Mouse (Mus musculus) left cerebral cortex, adult 9 months (tissue): ENCODE results near the gene Dab1.

Experiments used
- DNase-seq, 2 experiments: peaks; one replicate each; pipeline ENCODE4 v3.0.0; 2022; ENCODE audit warnings: low spot score in 2 of 2

Gene Dab1

GRCm38 (mm10) chr4:103619321-103619945, at the start of gene Dab1:
Gene Dab1 (plus strand): TSS chr4:103619359.
- peak in 1 of 2 experiments; percentile 78 for DNase-seq

DNA sequence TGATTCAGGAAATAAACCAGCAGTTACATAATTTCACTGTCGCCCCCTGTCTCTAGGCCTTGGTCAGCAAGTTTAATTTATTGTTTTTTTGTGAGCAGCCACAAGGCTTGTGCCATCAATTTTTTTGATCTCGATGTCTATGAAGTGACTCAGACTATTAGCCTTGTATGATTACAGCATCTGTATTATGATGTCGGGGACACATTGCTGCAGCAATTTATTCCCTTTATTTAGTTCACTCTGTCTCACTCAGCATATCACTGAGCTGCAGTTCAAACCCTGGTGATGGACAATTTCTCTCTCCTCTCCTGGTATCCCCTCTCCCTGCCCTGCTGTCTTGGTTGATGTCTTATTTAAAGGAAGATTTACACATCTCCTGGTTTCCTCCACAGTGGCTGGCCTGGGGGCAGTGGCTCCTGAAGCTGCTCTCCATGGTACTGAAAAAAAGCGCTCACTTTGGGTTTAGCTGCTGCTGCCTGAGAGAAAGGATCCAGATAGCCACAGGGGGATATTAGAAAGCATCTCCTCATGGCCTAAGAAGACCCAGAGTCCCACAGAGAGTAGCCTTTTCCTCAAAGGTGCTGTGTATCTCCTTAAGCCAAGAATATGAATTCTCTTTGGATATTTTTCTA, 47.3 kb upstream of the Dab1 start:
- DNase-seq, result no peak

- DNase-seq, result peak in 1 of 2 experiments; percentile 14
Observed at GRCm38 (mm10) chr4:103575556-103575955, 43.6 kb upstream of the Dab1 start.

- no peak for DNase-seq
Observed at GRCm38 (mm10) chr4:103576305-103576704, 42.9 kb upstream of the Dab1 start.

- peak in 1 of 2 experiments; percentile 20 for DNase-seq
Observed at GRCm38 (mm10) chr4:103577111-103577815, 41.9 kb upstream of the Dab1 start.

DNA sequence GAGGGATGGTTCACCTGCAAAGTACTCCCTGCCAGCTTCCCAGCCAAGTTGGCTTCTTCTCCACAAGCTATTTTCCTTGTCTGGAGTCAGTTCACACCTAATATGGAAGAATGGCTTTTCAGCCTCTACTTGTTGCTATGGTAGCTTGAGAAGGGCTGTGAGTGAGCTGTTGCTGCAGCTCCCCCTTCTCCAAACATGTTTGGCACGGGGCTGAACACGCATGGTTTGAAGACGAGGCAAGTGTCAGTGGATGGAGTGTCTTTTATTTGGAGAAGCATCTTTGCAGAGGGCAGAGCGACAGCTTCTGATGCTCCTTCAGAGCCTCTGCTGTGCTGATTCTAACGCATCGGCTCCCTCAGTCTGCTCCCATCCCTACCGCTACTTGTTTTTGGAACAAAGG, 41.3 kb upstream of the Dab1 start:
- DNase-seq, result no peak

DNA sequence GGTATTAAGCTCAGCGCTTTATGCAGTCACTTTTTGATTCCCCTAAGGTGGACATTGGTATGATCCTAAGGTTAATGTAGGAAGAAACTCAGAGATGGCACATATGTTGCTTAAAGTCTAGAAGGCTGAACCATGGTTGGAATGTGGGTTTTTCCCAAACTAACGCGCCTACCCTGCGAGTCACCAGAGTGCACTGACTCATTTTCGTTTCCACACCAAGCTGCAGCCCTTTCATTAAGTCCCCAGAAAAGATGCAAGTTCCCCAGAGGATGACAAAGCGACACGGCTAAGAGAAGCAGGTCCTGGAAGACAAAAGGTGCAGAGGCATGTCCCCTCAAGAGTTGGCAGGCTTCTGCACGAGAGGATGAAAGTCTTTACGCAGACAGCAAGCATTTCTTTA, 39.1 kb upstream of the Dab1 start:
- no peak for DNase-seq

DNA sequence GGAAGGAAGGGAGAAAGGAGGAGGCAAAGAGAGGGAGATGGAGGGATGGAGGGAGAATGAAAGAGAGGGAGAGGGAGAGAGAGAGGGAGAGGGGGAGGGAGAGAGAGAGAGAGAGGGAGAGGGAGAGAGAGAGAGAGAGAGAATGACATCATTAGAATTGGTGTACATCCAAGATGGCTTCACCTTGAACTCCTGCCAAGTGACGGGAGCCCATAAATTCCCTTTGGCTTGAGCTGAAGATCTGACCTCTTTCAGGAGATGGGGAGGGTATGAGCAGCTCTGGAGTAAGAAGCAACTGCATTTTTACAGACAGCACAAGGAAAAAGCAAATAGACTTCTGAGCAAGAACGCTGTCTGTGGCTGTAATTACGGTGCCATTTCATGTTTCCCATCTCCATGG, 4.1 kb upstream of the Dab1 start:
- DNase-seq, result no peak

DNA sequence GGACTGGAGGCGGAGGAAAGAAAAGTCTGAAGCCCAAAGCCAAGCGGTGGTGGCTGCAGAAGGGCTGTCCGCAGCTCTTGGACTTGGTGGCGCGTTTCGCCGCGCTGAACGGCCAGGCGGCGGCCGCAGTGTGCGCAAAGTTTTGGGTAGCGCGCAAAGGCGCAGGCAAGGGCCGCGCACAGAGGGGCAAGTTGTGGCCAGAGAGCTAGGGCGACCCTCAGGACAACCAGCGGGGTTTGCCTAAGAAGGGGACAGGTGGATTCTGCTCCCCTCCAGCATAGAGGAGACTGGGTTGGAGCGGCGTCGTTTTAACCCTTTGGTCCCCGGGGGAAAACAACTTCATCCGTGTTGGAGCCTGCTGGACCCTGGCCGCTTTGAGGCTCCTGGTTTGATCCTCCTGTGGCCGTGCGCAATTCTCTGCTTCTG, 800 bp downstream of the Dab1 start:
- peak in 1 of 2 experiments; percentile 35 for DNase-seq

DNA sequence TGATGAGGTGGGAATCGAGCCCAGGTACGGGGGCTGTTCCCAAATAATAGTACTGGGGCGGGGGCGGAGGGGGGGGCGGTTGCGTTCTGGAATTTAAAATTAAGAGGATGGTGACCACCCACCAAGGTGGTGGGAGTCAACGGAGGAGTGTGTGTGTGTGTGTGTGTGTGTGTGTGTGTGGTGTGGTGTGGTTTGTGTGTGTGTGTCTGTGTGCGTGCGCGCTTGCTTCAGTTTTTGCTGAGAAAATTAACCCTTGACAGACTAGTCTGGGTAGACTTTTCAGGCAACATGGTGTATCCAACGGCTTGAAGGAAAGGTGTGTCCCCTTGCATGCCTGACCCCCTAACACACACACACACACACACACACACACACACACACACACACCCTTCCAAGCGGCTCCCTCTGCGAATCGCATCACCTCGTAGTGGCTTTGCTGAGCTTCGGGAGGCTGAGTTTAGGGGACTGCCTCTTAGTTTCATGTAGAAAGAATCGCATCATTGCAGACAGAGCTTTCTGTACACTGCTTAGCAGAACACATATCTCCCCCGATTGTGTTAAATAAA, 1.5 kb downstream of the Dab1 start:
- DNase-seq, result no peak

DNA sequence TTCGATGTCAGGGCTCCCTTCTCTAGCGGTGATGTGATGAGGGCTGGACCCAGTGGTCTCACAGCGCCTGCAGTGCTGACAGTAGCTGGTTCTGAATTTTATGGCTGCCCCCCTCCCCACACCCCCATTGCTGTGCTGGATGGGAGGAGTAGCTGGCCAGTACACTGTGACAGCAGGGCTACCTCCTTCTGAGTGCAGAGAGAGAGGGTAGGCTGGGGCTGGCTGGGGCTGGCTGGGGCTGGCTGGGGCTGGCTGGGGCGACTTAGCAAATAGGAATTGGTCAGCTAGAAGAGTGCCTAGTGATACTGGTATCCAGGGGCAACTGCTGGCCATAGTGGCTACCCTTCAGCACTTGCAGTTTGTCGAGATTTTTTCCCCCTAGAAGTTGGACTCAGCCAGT, 2.4 kb downstream of the Dab1 start:
- no peak for DNase-seq

- peak in 1 of 2 experiments; percentile 23 for DNase-seq
Observed at GRCm38 (mm10) chr4:103630177-103630576, 11.0 kb downstream of the Dab1 start.

- no peak for DNase-seq
Observed at GRCm38 (mm10) chr4:103636168-103636776, 17.1 kb downstream of the Dab1 start.

- no peak for DNase-seq
Observed at GRCm38 (mm10) chr4:103648209-103648896, 29.2 kb downstream of the Dab1 start.

GRCm38 (mm10) chr4:103655740-103656139, 36.6 kb downstream of the Dab1 start:
- no peak for DNase-seq

- DNase-seq, result no peak
Observed at GRCm38 (mm10) chr4:103661386-103661785, 42.2 kb downstream of the Dab1 start.

GRCm38 (mm10) chr4:103667438-103667837, 48.3 kb downstream of the Dab1 start:
- no peak for DNase-seq

GRCm38 (mm10) chr4:103677195-103677594, 58.0 kb downstream of the Dab1 start:
- no peak for DNase-seq

DNA sequence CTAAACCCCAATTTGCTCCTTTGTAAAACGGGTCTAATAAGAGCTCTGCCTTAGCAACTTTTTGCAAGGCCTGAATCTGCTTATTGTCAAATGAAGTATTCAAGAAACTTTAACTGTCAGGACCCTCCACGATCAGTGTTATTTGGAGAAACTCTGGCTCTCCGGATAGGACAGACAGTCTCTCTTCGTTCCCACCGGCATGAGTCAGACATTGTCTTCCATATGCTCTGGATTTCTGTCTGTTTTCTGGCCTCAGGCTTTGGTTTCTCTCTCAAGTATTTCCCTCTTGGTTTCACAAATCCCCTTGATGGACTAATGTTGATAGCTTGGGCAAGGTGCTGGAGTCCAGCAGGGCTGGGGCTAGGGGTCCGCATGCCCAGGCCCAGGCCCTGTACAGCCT, 59.3 kb downstream of the Dab1 start:
- DNase-seq, result no peak

DNA sequence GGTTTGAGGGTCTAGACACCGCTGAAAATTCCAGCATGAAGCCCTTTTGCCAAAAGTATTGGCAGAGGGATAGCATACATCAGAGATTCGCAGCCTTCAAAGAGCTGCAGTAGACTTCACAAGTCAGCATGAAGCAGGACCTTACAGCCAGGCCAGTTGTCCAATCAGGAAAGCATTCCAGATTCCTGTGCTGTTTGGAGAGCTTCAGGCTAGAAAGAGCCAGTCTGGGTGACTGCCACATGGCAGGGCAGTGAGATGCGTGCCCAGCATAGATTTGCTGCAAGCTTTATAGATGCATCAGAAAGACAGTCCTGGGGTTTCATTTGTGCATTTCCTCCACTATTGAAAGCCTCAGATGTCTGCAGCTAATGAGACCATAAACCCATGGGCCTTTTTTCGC, 66.0 kb downstream of the Dab1 start:
- no peak for DNase-seq

- DNase-seq, result no peak
Observed at GRCm38 (mm10) chr4:103691717-103692116, 72.6 kb downstream of the Dab1 start.

- DNase-seq, result no peak
Observed at GRCm38 (mm10) chr4:103699755-103700154, 80.6 kb downstream of the Dab1 start.
